Mouse (Mus musculus) intestine, postnatal 0 days (tissue): ENCODE results near the gene Hdac9. TPM values are rescaled to one million over a fixed set of nuclear protein-coding genes. Genes with fewer than 3 reads are reported as not detected.

Experiments
- ATAC-seq: fragments of 200-750 bp; cut with Nextera tagmentation; 2 replicates; pipeline ENCODE4 v1.8.0; 2017; ENCODE audit warnings: mild to moderate bottlenecking, moderate TSS enrichment, moderate library complexity
- H3K27ac ChIP-seq: fragments of 300-500 bp; sonication (generic); 2 replicates; pipeline ENCODE4 v1.5.1; 2014; ENCODE audit warnings: mild to moderate bottlenecking, low read depth, low read length, moderate library complexity
- H3K27me3 ChIP-seq: fragments of 300-500 bp; sonication (generic); replicated peaks from 2 replicates; pipeline ENCODE4 v1.6.1; 2014; ENCODE audit warnings: low read length, mixed read lengths; ENCODE audit not compliant: control insufficient read depth, insufficient read depth
- H3K36me3 ChIP-seq: fragments of 300-500 bp; sonication (generic); 2 replicates; pipeline ENCODE4 v1.6.1; 2014; ENCODE audit warnings: mild to moderate bottlenecking, moderate library complexity; ENCODE audit not compliant: control insufficient read depth, insufficient read depth
- H3K4me1 ChIP-seq: fragments of 300-500 bp; sonication (generic); replicated peaks from 2 replicates; pipeline ENCODE4 v1.6.1; 2014; ENCODE audit warnings: antibody characterized with exemption, low read length, mixed read lengths; ENCODE audit not compliant: control insufficient read depth, insufficient read depth
- H3K4me2 ChIP-seq: fragments of 300-500 bp; sonication (generic); replicated peaks from 2 replicates; pipeline ENCODE4 v1.6.1; 2014; ENCODE audit warnings: low read depth, mild to moderate bottlenecking, moderate library complexity
- H3K4me3 ChIP-seq: fragments of 300-500 bp; sonication (generic); 2 replicates; pipeline ENCODE4 v1.5.1; 2014; ENCODE audit warnings: low read depth, low read length
- H3K9ac ChIP-seq: fragments of 300-500 bp; sonication (generic); 2 replicates; pipeline ENCODE4 v1.6.1; 2014; ENCODE audit warnings: mild to moderate bottlenecking, low read depth, low read length
- H3K9me3 ChIP-seq: fragments of 300-500 bp; sonication (generic); 2 replicates; pipeline ENCODE4 v1.6.1; 2016; ENCODE audit warnings: mixed run types; ENCODE audit not compliant: control insufficient read depth
- CTCF ChIP-seq: sonication (generic); IDR thresholded peaks from 2 replicates; pipeline ENCODE4 v1.5.1; 2016; ENCODE audit warnings: low read depth, mild to moderate bottlenecking, control low read depth, antibody characterized with exemption, moderate library complexity
- WGBS: fragments of 180-500 bp; shearing (Covaris S2); extraction: QIAGEN DNeasy Blood & Tissue Kit; methylation state at CpG from one replicate; pipeline ENCODE4 v1.1.7; 2014; 5-methylcytosine and 5-hydroxymethylcytosine counted together
- polyA plus RNA-seq: library from polyadenylated mRNA; unstranded; fragments of >200 nt; fragmentation: Nextera tagmentation; extraction: Ambion mirVana; gene quantifications from 2 replicates; pipeline ENCODE4 v1.2.1, GENCODE M21; 2015

The Hdac9 gene
- polyA plus RNA-seq, 1 experiment from 2014 or later = 1.4 TPM

- Histone ChIP-seq H3K9ac (no peak overlapping the region), H3K27me3 (no peaks in the 10 kb centered on the region), H3K4me1 (no peaks in the 10 kb centered on the region), H3K9me3 (no peaks in the 10 kb centered on the region), H3K36me3 (no peaks in the 10 kb centered on the region), H3K4me3 (no peak overlapping the region), H3K4me2 (no peak overlapping the region), H3K27ac (no peak overlapping the region)
- TF ChIP-seq CTCF = no peak
- ATAC-seq = no peak
- WGBS = 90% methylated on average over 7 of the region's 7 CpGs
These were observed 514.8 kb downstream of the Hdac9 start for GRCm38 (mm10) chr12:34402065-34402464.

GRCm38 (mm10) chr12:34398611-34399010, 518.3 kb downstream of the Hdac9 start:
- Histone ChIP-seq H3K9me3 (no peaks in the 10 kb centered on the region), H3K4me3 (no peak overlapping the region), H3K36me3 (no peaks in the 10 kb centered on the region), H3K4me1 (no peaks in the 10 kb centered on the region), H3K27me3 (no peaks in the 10 kb centered on the region), H3K4me2 (no peak overlapping the region), H3K9ac (no peak overlapping the region), H3K27ac (no peak overlapping the region)
- TF ChIP-seq CTCF = no peak
- WGBS = 87% methylated on average over 10 of the region's 10 CpGs
- no peak for ATAC-seq

GRCm38 (mm10) chr12:34394342-34394741, 522.6 kb downstream of the Hdac9 start:
- TF ChIP-seq CTCF = no peak
- ATAC-seq = no peak
- Histone ChIP-seq H3K9me3 (no peaks in the 10 kb centered on the region), H3K9ac (no peak overlapping the region), H3K4me2 (no peak overlapping the region), H3K27me3 (no peaks in the 10 kb centered on the region), H3K36me3 (no peaks in the 10 kb centered on the region), H3K4me1 (no peaks in the 10 kb centered on the region), H3K27ac (no peak overlapping the region), H3K4me3 (no peak overlapping the region)
- 74% methylated on average over 3 of the region's 3 CpGs for WGBS

- TF ChIP-seq CTCF = no peak
- no peak for ATAC-seq
- H3K27ac ChIP-seq = no peak overlapping the region
- 75% methylated on average over 1 of the region's 1 CpGs for WGBS
- no peaks in the 10 kb centered on the region for H3K27me3 ChIP-seq
- no peaks in the 10 kb centered on the region for H3K9me3 ChIP-seq
- no peak overlapping the region for H3K4me2 ChIP-seq
- no peak overlapping the region for H3K4me3 ChIP-seq
- no peak overlapping the region for H3K9ac ChIP-seq
- H3K36me3 ChIP-seq = no peaks in the 10 kb centered on the region
- H3K4me1 ChIP-seq = no peaks in the 10 kb centered on the region
These were observed 537.2 kb downstream of the Hdac9 start for GRCm38 (mm10) chr12:34379681-34380080.

GRCm38 (mm10) chr12:34378637-34379036, 538.3 kb downstream of the Hdac9 start:
- no peaks in the 10 kb centered on the region for H3K4me1 ChIP-seq
- H3K9me3 ChIP-seq = no peaks in the 10 kb centered on the region
- H3K27ac ChIP-seq = no peak overlapping the region
- no peak for TF ChIP-seq CTCF
- no peak overlapping the region for H3K9ac ChIP-seq
- H3K27me3 ChIP-seq = no peaks in the 10 kb centered on the region
- no peak overlapping the region for H3K4me3 ChIP-seq
- H3K36me3 ChIP-seq = no peaks in the 10 kb centered on the region
- no peak overlapping the region for H3K4me2 ChIP-seq
- WGBS = 76% methylated on average over 4 of the region's 4 CpGs
- no peak for ATAC-seq

GRCm38 (mm10) chr12:34351906-34352305, 565.0 kb downstream of the Hdac9 start:
- H3K4me2 ChIP-seq = no peak overlapping the region
- H3K36me3 ChIP-seq = no peaks in the 10 kb centered on the region
- H3K9me3 ChIP-seq = no peaks in the 10 kb centered on the region
- 25% methylated on average over 6 of the region's 6 CpGs for WGBS
- H3K27ac ChIP-seq = no peak overlapping the region
- no peak for ATAC-seq
- no peak for TF ChIP-seq CTCF
- H3K9ac ChIP-seq = no peak overlapping the region
- H3K4me1 ChIP-seq = no peaks in the 10 kb centered on the region
- no peaks in the 10 kb centered on the region for H3K27me3 ChIP-seq
- H3K4me3 ChIP-seq = no peak overlapping the region

- Histone ChIP-seq H3K4me2 (no peak overlapping the region), H3K9ac (no peak overlapping the region), H3K9me3 (no peaks in the 10 kb centered on the region), H3K36me3 (no peaks in the 10 kb centered on the region), H3K27ac (no peak overlapping the region), H3K4me1 (no peaks in the 10 kb centered on the region), H3K4me3 (no peak overlapping the region), H3K27me3 (no peaks in the 10 kb centered on the region)
- ATAC-seq = no peak
- WGBS = 86% methylated on average over 2 of the region's 2 CpGs
- no peak for TF ChIP-seq CTCF
These were observed 569.4 kb downstream of the Hdac9 start for GRCm38 (mm10) chr12:34347529-34347928.
